Mouse (Mus musculus): Measurements from ENCODE around the gene Rslcan18.

DNA sequence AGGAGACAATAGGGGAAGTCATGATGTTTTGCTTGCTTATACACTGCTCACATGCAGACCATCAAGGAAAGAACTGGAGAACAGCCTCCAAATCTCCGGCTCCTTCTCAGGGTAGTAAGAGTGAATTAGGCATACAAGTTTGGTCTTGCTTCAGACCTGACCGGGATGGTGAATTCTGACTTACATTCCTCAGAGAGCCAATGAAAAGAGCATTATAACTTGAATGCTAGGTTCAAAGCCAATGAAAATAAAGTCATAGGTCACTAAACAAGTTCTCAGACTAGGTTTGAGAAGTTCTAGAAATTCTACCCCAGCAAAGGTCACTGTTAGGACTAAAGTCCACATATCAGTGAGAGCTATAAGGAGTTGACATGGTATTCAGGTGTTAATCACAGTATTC is 38.8 kb downstream of the Rslcan18 start:
- TF ChIP-seq CTCF (IDR thresholded peaks at IDR 0.05; ENCODE audit: low read depth): no peak
- TF ChIP-seq EP300 (IDR thresholded peaks at IDR 0.05; ENCODE audit: low read depth): no peak

Data from heart, postnatal 0 days (tissue).